Mouse (Mus musculus) kidney, embryonic 15.5 days (tissue): Measurements from ENCODE around the gene Ap1s3. TPM values are rescaled to one million over a fixed set of nuclear protein-coding genes. Genes with fewer than 3 reads are reported as not detected.
"Not testable (repeated sequence)": the region's sequence is repeated elsewhere in the genome, so short reads cannot be mapped to it uniquely, and the experiment has no call there.

Experiments
- ATAC-seq: fragments of 200-750 bp; cut with Nextera tagmentation; replicated peaks from 2 replicates; pipeline ENCODE4 v1.8.0; 2017; ENCODE audit warnings: moderate TSS enrichment; ENCODE audit not compliant: low FRiP score
- H3K27ac ChIP-seq: fragments of 300-500 bp; sonication (generic); 2 replicates; pipeline ENCODE4 v1.5.1; 2015; ENCODE audit warnings: mild to moderate bottlenecking, inconsistent platforms
- H3K27me3 ChIP-seq: fragments of 300-500 bp; sonication (generic); 2 replicates; pipeline ENCODE4 v1.6.1; 2015; ENCODE audit warnings: inconsistent platforms
- H3K36me3 ChIP-seq: fragments of 300-500 bp; sonication (generic); 2 replicates; pipeline ENCODE4 v1.6.1; 2015; ENCODE audit warnings: inconsistent platforms
- H3K4me1 ChIP-seq: fragments of 300-500 bp; sonication (generic); 2 replicates; pipeline ENCODE4 v1.6.1; 2015; ENCODE audit warnings: inconsistent platforms
- H3K4me2 ChIP-seq: fragments of 300-500 bp; sonication (generic); 2 replicates; pipeline ENCODE4 v1.6.1; 2015; ENCODE audit warnings: moderate library complexity, mild to moderate bottlenecking, inconsistent platforms
- H3K4me3 ChIP-seq: fragments of 300-500 bp; sonication (generic); replicated peaks from 2 replicates; pipeline ENCODE4 v1.5.1; 2015; ENCODE audit warnings: mild to moderate bottlenecking, inconsistent platforms
- H3K9ac ChIP-seq: fragments of 300-500 bp; sonication (generic); 2 replicates; pipeline ENCODE4 v1.6.1; 2015; ENCODE audit warnings: mild to moderate bottlenecking, inconsistent platforms
- H3K9me3 ChIP-seq: fragments of 300-500 bp; sonication (generic); replicated peaks from 2 replicates; pipeline ENCODE4 v1.6.1; 2016; ENCODE audit warnings: inconsistent platforms
- WGBS: fragments of 180-500 bp; shearing (Covaris S2); methylation state at CpG from one replicate; pipeline ENCODE4 v1.1.7; 2015; ENCODE audit warnings: mixed read lengths; 5-methylcytosine and 5-hydroxymethylcytosine counted together
- polyA plus RNA-seq: library from polyadenylated mRNA; unstranded; fragments of >200 nt; fragmentation: Nextera tagmentation; extraction: Ambion mirVana; gene quantifications from 2 replicates; pipeline ENCODE4 v1.2.1, GENCODE M21; 2015

Gene Ap1s3
- polyA plus RNA-seq, 1 experiment from 2014 or later, result 1.3 TPM

DNA sequence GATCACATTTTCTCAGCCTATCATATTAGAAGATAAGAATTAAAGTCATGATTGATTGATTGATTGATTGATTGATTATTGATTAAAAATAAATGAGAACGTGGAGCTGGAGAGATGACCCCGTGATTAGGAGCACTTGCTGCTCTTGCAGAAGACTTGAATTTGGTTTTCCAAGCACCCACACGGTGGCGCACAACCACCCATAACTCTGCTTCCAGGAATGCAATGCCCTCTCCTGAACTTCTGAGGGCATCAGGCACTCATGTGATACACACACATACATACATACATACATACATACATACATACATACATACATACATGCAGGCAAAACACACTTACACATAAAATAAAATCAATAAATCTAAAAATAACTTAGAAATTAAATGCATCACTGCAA lies 45.6 kb downstream of the Ap1s3 start:
- 72% methylated on average over 4 of the region's 4 CpGs for WGBS

DNA sequence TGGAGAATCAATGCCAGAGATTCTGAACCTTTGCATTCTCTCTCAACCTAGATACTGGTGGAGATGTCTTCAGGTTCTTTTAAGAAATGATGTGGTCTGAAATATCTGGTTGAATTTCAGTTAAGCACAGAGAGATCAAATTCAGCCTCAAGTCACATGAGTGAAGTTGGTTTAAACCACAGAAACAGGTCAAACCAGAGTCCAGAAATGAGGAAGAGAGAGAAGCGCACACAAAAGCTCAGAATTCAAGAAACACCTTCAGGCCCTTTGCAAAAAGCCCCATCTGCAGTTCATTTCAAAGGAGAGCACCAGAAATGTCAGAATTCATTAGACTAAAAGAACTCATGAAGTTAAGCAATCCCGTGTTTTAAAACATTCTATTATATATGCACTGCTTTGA lies 52.3 kb downstream of the Ap1s3 start:
- Histone ChIP-seq H3K9ac (no peak overlapping the region), H3K27ac (no peak overlapping the region), H3K4me3 (no peak overlapping the region), H3K4me1 (no peaks in the 10 kb centered on the region), H3K27me3 (no peaks in the 10 kb centered on the region), H3K9me3 (peaks cover 4% of the 10 kb centered on the region; the same call in 1 of the 2 replicates), H3K4me2 (no peak overlapping the region), H3K36me3 (peaks cover 9% of the 10 kb centered on the region)
- ATAC-seq, result no peak
- 92% methylated on average over 2 of the region's 2 CpGs for WGBS

More for the DNA sequence above, 45.6 kb downstream of the Ap1s3 start:
- H3K36me3 ChIP-seq, result no peaks in the 10 kb centered on the region
- no peak for ATAC-seq
- H3K4me3 ChIP-seq, result no peak overlapping the region
- H3K27me3 ChIP-seq, result no peaks in the 10 kb centered on the region
- H3K4me1 ChIP-seq, result no peaks in the 10 kb centered on the region
- H3K9me3 ChIP-seq, result no peaks in the 10 kb centered on the region
- no peak overlapping the region for H3K9ac ChIP-seq
- H3K4me2 ChIP-seq, result no peak overlapping the region
- no peak overlapping the region for H3K27ac ChIP-seq

DNA sequence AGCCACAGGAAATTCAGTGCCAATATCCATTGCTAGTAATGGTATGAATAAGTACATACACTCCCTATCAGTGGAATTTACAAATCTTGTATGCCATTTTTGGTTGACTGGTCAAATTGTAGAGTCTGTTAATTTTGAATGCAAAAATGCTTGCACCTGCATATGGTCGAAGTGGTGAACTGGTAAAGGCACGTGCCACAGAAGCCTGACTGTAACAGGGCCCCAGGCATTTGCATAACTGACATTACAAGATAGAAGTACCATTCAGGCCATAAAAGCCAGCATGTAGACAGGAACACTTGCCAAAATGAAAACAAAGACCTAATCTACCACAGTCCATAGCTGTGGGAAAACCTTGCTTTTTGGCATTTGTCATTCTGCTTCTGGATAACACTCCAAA lies 55.3 kb downstream of the Ap1s3 start:
- Histone ChIP-seq H3K4me1 (no peaks in the 10 kb centered on the region), H3K27me3 (no peaks in the 10 kb centered on the region), H3K27ac (no peak overlapping the region), H3K4me3 (no peak overlapping the region), H3K9ac (no peak overlapping the region), H3K4me2 (no peak overlapping the region), H3K9me3 (peaks cover 7% of the 10 kb centered on the region; the same call in 1 of the 2 replicates), H3K36me3 (peaks cover 11% of the 10 kb centered on the region)
- no peak for ATAC-seq
- 81% methylated on average over 2 of the region's 2 CpGs for WGBS

DNA sequence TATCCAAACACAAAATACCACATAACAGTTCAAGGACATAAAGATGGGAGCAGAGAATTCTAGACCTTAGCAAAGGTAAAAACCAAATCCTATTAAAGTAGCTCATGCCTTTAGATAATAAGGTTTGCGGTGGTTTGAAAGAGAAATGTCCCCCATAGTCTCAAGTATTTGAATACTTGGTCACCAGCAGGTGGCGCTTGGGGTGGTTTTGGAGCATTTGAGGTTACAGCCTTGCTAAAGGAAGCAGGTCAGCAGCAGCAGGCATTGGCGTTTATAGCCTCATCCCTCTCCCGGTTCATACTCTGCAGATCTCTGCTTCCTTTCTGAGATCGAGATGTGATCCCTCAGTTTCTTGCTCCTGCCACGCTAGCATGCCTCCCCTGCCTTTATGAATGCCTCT lies 57.3 kb downstream of the Ap1s3 start:
- no peak overlapping the region for H3K9ac ChIP-seq
- H3K4me3 ChIP-seq, result no peak overlapping the region
- H3K4me1 ChIP-seq, result no peaks in the 10 kb centered on the region
- H3K36me3 ChIP-seq, result peaks cover 11% of the 10 kb centered on the region
- ATAC-seq, result no peak
- no peak overlapping the region for H3K4me2 ChIP-seq
- WGBS, result 92% methylated on average over 6 of the region's 6 CpGs
- H3K9me3 ChIP-seq, result peaks cover 7% of the 10 kb centered on the region; the same call in 1 of the 2 replicates
- H3K27ac ChIP-seq, result no peak overlapping the region
- no peaks in the 10 kb centered on the region for H3K27me3 ChIP-seq

DNA sequence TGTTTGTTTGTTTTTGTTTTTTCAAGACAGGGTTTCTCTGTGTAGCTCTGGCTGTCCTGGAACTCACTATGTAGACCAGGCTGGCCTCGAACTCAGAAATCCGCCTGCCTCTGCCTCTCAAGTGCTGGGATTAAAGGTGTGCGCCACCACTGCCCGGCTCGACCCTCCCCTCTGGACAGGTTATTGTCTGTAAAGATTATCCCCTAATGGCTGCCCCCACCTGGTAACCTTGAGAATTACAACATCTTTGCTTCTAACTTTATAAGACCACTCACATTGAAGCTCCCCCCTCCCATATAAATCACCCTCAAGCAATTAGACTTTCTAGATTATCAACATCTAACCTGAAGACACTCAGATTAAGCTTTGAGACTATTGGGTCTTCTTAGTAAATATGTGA lies 60.5 kb downstream of the Ap1s3 start:
- not testable (repeated sequence) for H3K27me3 ChIP-seq, H3K27ac ChIP-seq, ATAC-seq

DNA sequence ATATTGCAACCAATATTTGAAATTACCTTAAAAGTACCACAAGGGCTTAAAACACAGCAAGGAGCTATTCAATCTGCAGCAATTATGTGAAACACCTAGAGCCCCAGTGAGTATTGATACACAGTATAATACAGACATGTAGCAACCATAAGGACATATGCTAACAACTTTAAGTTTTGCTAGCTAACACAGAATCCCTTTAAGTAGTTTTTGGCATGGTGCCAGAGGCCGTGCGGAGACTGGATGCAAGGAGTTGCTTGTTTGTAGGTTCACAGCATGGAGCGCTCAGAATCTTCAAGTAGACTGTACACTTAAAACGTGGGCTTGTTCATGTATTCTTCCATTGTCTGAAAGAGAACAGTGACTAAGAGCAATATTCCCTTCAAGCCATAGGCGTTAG lies 62.9 kb downstream of the Ap1s3 start:
- H3K9ac ChIP-seq, H3K4me2 ChIP-seq, H3K36me3 ChIP-seq, H3K9me3 ChIP-seq, H3K4me1 ChIP-seq, ATAC-seq, H3K4me3 ChIP-seq, H3K27ac ChIP-seq, H3K27me3 ChIP-seq: not testable (repeated sequence)
- WGBS, result 59% methylated on average over 5 of the region's 5 CpGs

More for the DNA sequence above, 60.5 kb downstream of the Ap1s3 start:
- 94% methylated on average over 5 of the region's 5 CpGs for WGBS
- H3K36me3 ChIP-seq, result peaks cover 11% of the 10 kb centered on the region
- not testable (repeated sequence) for H3K4me2 ChIP-seq, H3K4me3 ChIP-seq, H3K9ac ChIP-seq, H3K9me3 ChIP-seq, H3K4me1 ChIP-seq

DNA sequence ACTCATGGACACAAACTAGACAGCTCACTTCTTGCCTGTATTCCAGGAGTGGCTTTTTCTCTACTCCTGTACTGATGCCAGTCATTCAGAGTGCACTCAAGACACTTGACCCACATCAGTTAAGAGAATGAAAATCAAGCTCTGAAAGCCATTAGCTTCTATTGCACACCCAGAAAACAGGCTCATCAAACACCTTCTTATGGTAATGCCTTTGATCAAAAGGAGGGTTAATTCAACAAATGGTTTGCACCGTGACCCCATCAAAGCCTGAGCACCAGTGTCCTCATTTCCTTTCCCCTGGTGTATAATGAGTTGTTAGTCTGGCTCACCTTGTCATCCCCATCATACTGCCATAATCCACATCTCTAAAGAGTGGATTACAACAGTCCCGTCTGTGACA lies 69.3 kb downstream of the Ap1s3 start:
- no peak overlapping the region for H3K27ac ChIP-seq
- no peaks in the 10 kb centered on the region for H3K36me3 ChIP-seq
- no peak overlapping the region for H3K9ac ChIP-seq
- H3K4me3 ChIP-seq, result no peak overlapping the region
- H3K27me3 ChIP-seq, result no peaks in the 10 kb centered on the region
- H3K4me2 ChIP-seq, result no peak overlapping the region
- WGBS, result 37% methylated on average over 2 of the region's 2 CpGs
- H3K9me3 ChIP-seq, result no peaks in the 10 kb centered on the region
- no peak for ATAC-seq
- H3K4me1 ChIP-seq, result no peaks in the 10 kb centered on the region

DNA sequence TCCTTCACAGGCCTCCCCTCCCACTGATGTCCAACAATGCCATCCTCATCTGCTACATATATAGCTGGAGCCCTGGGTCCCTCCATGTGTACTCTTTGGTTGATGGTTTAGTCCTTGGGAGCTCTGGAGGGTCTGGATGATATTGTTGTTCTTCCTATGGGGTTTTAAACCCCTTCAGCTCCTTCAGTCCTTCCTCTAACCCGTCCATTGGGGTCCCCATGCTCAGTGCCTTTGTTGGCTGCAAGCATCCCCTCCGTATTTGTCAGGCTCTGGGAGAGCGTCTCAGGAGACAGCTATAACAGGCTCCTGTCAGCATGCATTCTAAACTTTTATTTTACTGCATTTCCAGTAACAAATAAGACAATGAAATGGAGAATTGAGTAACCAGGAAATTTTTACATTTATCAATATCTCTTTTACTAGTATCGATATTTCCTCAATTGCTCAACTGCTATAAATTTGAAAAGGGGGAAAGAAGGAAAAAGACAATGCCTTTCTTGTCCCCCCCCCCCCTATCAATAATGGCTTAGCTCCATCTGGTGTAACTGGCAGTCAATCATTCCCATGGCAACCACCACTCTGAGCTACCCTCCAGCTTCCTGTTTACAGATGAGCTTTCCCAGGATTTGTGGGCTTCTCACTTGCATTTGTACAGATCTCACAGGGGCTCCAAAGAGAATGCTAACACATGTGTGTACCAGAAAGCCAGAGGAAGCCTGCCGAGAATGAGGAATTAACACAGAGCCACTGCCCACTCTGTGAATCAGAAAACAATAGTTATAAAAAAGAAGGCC lies 73.2 kb downstream of the Ap1s3 start:
- no peak overlapping the region for H3K4me3 ChIP-seq
- no peaks in the 10 kb centered on the region for H3K27me3 ChIP-seq
- no peaks in the 10 kb centered on the region for H3K36me3 ChIP-seq
- no peak overlapping the region for H3K4me2 ChIP-seq
- no peak overlapping the region for H3K27ac ChIP-seq
- ATAC-seq, result no peak
- H3K9me3 ChIP-seq, result no peaks in the 10 kb centered on the region
- H3K4me1 ChIP-seq, result no peaks in the 10 kb centered on the region
- 74% methylated on average over 5 of the region's 5 CpGs for WGBS
- no peak overlapping the region for H3K9ac ChIP-seq

DNA sequence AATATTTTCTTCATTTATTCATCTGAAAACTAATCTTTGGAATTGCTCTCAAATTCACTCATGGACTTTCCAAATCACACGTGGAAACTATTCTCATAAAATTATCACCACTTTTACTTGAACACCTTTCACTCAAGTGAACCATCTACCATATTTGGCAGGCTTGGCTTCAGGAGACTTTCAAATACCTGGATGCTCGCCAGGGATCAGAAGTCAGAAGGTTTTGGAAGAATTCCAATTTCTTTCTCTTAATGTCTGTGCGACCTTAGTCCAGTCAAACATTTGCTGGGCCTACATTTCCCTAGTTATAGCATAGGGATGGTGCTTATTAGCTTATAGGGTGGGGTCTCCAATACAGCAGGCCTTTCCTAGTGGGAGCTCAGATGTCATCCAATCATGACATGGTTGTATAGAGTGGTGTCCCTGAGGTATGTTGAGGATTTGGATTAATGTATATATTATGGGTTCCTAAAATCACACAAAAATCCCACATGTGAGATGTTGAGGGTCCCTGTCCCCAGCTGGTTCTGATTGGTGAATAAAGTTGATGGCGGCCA lies 79.0 kb downstream of the Ap1s3 start:
- ATAC-seq, result no peak
- Histone ChIP-seq H3K27me3 (no peaks in the 10 kb centered on the region), H3K4me2 (no peak overlapping the region), H3K27ac (no peak overlapping the region), H3K36me3 (no peaks in the 10 kb centered on the region), H3K9ac (no peak overlapping the region), H3K9me3 (no peaks in the 10 kb centered on the region), H3K4me1 (0 out of 2 replicates have a peak, but pooled peaks cover 3% of the 10 kb centered on the region), H3K4me3 (no peak overlapping the region)
- 67% methylated on average over 4 of the region's 4 CpGs for WGBS

DNA sequence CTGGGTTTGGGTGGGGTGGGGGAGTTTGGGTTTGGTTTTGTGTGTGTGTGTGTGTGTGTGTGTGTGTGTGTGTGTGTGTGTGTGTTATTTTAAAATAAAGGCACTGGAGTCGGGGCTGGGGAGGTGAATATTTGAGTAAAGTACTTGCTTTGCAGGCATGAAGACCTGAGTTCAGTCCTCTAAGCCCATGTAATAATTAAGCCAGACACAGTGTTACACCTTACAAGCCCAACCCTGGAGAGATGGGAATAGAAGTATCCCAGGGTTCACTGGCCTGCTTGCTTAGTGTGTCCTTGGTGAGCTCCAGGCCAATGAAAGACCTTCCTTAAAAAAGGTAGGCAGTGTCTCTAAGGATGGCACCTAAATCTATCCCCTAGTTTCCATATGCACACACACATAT lies 80.7 kb downstream of the Ap1s3 start:
- Histone ChIP-seq H3K4me1 (0 out of 2 replicates have a peak, but pooled peaks cover 3% of the 10 kb centered on the region), H3K36me3 (no peaks in the 10 kb centered on the region), H3K27ac (no peak overlapping the region), H3K9ac (no peak overlapping the region), H3K27me3 (no peaks in the 10 kb centered on the region), H3K4me3 (no peak overlapping the region), H3K4me2 (no peak overlapping the region), H3K9me3 (no peaks in the 10 kb centered on the region)
- ATAC-seq, result no peak
- 75% methylated on average over 1 of the region's 1 CpGs for WGBS

DNA sequence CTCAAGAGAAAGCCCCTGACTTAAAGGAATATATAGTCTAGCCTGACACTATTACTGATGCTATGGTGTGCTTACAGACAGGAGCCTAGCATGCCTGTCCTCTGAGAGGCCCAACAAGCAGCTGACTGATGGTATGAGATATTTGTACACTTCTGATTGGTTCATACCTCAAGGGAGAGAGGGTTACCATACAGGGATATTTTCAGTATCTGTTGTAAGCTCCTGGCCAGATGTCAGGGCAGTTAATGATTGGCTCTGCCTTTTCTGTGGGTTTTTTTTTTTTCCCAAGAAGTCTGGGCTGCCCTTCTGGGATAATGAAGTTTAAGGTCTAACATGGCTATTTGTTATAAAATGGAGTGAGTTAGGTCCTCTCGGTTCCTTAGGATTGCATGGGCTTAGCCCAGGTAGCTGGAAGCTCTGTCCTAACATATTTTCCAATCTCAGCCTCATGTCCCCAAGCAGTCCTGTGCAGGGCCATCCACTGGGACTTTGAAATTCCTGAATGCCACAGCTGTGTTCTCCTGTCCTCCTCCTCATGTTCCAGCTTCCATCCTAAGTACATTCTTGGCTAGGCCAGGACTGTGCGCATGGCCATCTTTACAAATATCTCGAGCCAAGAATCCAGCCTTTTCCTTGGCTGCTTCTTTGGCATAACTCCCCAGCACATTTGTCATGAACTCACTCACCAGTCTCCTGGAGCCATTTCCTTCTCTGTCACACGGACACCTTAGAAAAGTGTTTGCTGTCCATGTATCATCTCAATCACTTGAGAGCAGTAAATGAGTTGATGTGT lies 81.6 kb downstream of the Ap1s3 start:
- 0 out of 2 replicates have a peak, but pooled peaks cover 3% of the 10 kb centered on the region for H3K4me1 ChIP-seq
- no peaks in the 10 kb centered on the region for H3K9me3 ChIP-seq
- H3K9ac ChIP-seq, result no peak overlapping the region
- H3K4me3 ChIP-seq, result no peak overlapping the region
- no peaks in the 10 kb centered on the region for H3K36me3 ChIP-seq
- no peak for ATAC-seq
- 71% methylated on average over 4 of the region's 4 CpGs for WGBS
- H3K27ac ChIP-seq, result no peak overlapping the region
- no peak overlapping the region for H3K4me2 ChIP-seq
- H3K27me3 ChIP-seq, result no peaks in the 10 kb centered on the region

DNA sequence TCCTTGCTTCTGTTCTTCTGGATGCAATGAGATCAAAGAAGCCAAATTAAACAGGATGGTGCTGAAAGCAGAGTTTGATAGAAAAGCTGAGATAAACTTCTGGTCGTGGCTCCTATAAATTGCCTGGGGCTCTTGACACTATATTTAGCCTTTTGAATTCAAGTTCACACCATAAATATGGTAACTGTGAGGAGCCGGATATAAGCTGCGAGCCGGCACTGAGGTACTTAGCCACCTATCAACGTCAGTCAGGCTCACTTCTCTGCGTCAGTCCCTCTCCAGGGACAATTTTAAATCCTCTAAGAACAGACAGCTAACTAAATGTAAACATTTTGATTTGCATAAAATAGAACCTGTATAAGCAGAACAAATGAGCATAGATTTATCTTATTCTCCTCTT lies 82.3 kb downstream of the Ap1s3 start:
- ATAC-seq, result no peak
- 43% methylated on average over 6 of the region's 6 CpGs for WGBS
- H3K27me3 ChIP-seq, result no peaks in the 10 kb centered on the region

More for the DNA sequence above, 82.3 kb downstream of the Ap1s3 start:
- Histone ChIP-seq H3K4me1 (0 out of 2 replicates have a peak, but pooled peaks cover 3% of the 10 kb centered on the region), H3K27ac (no peak overlapping the region), H3K4me3 (no peak overlapping the region), H3K9me3 (no peaks in the 10 kb centered on the region), H3K4me2 (no peak overlapping the region), H3K36me3 (no peaks in the 10 kb centered on the region), H3K9ac (no peak overlapping the region)
